Mouse (Mus musculus) embryonic facial prominence, embryonic 14.5 days (tissue): ENCODE data around the gene Espnl. TPM values are rescaled to one million over a fixed set of nuclear protein-coding genes. Genes with fewer than 3 reads are reported as not detected.

ENCODE experiments used
- ATAC-seq: fragments of 200-750 bp; cut with Nextera tagmentation; 2 replicates; pipeline ENCODE4 v1.8.0; 2017; ENCODE audit warnings: low read depth, moderate number of reproducible peaks, moderate TSS enrichment
- DNase-seq: peaks from one replicate; pipeline ENCODE4 v3.0.0-alpha.2; 2015; ENCODE audit warnings: low spot score
- H3K27ac ChIP-seq: fragments of 300-500 bp; sonication (generic); replicated peaks from 2 replicates; pipeline ENCODE4 v1.5.1; 2014; ENCODE audit warnings: low read depth, mild to moderate bottlenecking, low read length, moderate library complexity
- H3K27me3 ChIP-seq: fragments of 300-500 bp; sonication (generic); replicated peaks from 2 replicates; pipeline ENCODE4 v1.6.1; 2014; ENCODE audit warnings: low read length; ENCODE audit not compliant: control insufficient read depth, insufficient read depth
- H3K36me3 ChIP-seq: fragments of 300-500 bp; sonication (generic); 2 replicates; pipeline ENCODE4 v1.6.1; 2014; ENCODE audit warnings: low read length, mixed read lengths; ENCODE audit not compliant: control insufficient read depth, insufficient read depth
- H3K4me1 ChIP-seq: fragments of 300-500 bp; sonication (generic); 2 replicates; pipeline ENCODE4 v1.6.1; 2014; ENCODE audit warnings: antibody characterized with exemption, low read length; ENCODE audit not compliant: control insufficient read depth, insufficient read depth
- H3K4me2 ChIP-seq: fragments of 300-500 bp; sonication (generic); 2 replicates; pipeline ENCODE4 v1.6.1; 2014; ENCODE audit warnings: low read depth, mild to moderate bottlenecking, low read length, moderate library complexity, mixed read lengths
- H3K4me3 ChIP-seq: fragments of 300-500 bp; sonication (generic); 2 replicates; pipeline ENCODE4 v1.5.1; 2014; ENCODE audit warnings: low read depth, mild to moderate bottlenecking, low read length
- H3K9ac ChIP-seq: fragments of 300-500 bp; sonication (generic); 2 replicates; pipeline ENCODE4 v1.6.1; 2014; ENCODE audit warnings: low read depth, mild to moderate bottlenecking, low read length, moderate library complexity, mixed read lengths
- H3K9me3 ChIP-seq: fragments of 300-500 bp; sonication (generic); 2 replicates; pipeline ENCODE4 v1.6.1; 2016; ENCODE audit warnings: low read length; ENCODE audit not compliant: control insufficient read depth
- WGBS: fragments of 180-500 bp; shearing (Covaris S2); extraction: QIAGEN DNeasy Blood & Tissue Kit; methylation state at CpG from one replicate; pipeline ENCODE4 v1.1.7; 2014; 5-methylcytosine and 5-hydroxymethylcytosine counted together
- polyA plus RNA-seq: library from polyadenylated mRNA; unstranded; fragments of >200 nt; fragmentation: Nextera tagmentation; extraction: Ambion mirVana; gene quantifications from 2 replicates; pipeline ENCODE4 v1.2.1, GENCODE M21; 2014

Gene Espnl
- not detected in 2 replicates for polyA plus RNA-seq

DNA sequence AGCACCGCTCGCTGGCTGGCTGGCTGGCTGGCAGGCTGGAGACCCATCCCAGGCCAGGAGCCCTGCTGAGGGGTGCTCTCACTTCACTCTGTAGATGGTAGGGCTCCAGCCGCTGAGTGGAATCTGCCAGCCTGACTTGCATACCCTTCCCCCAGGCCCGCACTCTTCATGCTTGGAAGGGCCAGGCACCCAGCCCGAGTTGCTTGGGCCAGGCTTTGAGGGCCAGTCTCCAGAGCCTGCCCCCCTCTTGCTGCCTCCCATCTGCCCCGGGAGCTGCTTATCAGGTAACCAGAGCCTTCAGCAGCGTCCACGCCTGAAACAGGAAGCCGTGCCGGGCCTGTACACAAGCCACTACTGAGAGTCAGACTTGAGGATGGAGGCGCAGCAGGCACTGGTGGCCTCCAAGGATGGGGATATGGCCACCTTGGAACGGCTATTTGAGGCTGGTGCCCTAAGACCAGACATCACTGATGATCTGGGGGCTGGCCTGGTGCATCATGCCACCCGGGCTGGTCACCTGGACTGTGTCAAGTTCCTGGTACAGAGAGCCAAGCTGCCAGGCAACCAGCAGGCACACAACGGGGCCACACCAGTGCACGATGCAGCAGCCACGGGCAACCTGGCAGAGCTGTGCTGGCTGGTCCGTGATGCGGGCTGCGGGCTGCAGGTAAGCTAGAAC, at the start of gene Espnl:
Gene Espnl (plus strand): TSS at position 316 of the 679 bp plus-strand sequence.
- Histone ChIP-seq H3K9ac (no peak within 1 kb of the TSS), H3K27ac (no peak within 1 kb of the TSS), H3K4me3 (no peak within 1 kb of the TSS), H3K9me3 (no peaks in the 10 kb centered on the region), H3K27me3 (no peaks in the 10 kb centered on the region), H3K4me1 (no peaks in the 10 kb centered on the region), H3K4me2 (no peak within 1 kb of the TSS), H3K36me3 (no peaks in the 10 kb centered on the region)
- no peak for DNase-seq
- no peak for ATAC-seq
- WGBS, result 61% methylated on average over 19 of the region's 19 CpGs

DNA sequence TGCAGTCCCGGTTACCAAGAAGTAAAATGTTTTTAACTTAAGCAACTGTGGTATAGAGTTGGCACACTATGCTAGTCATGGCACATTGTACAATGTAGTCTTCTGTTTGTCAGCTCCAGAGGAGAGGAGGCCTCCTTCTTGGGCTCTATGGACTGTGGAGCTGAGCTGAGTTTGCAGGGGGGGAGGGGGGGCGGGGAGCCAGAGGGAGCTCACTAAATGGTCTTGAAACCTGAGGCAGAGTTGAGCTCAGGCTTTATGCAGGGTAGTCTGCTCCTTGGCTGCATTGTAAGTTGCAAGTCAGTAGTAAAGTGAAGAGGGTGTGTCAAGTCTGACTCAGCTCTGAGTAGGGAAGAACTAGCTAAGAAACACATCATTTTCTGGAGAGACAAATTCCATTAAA, 49.6 kb upstream of the Espnl start:
- peak; percentile 41; the same call in 1 of the 2 replicates for ATAC-seq
- no peak overlapping the region; the same call in 1 of the 2 replicates for H3K27ac ChIP-seq
- H3K36me3 ChIP-seq, result peaks cover 21% of the 10 kb centered on the region

GRCm38 (mm10) chr1:91276581-91276980, 45.3 kb upstream of the Espnl start:
- no peak overlapping the region for H3K4me2 ChIP-seq
- DNase-seq (no peak), ATAC-seq (no peak)
- no peak overlapping the region for H3K9ac ChIP-seq
- H3K4me1 ChIP-seq, result no peaks in the 10 kb centered on the region
- H3K27ac ChIP-seq, result no peak overlapping the region
- no peaks in the 10 kb centered on the region for H3K9me3 ChIP-seq
- no peak overlapping the region for H3K4me3 ChIP-seq
- no peaks in the 10 kb centered on the region for H3K27me3 ChIP-seq
- H3K36me3 ChIP-seq, result peaks cover 57% of the 10 kb centered on the region
- WGBS, result 94% methylated on average over 4 of the region's 4 CpGs

More for the DNA sequence above, 49.6 kb upstream of the Espnl start:
- Histone ChIP-seq H3K9me3 (no peaks in the 10 kb centered on the region), H3K4me3 (no peak overlapping the region), H3K4me1 (no peaks in the 10 kb centered on the region), H3K27me3 (no peaks in the 10 kb centered on the region), H3K4me2 (no peak overlapping the region), H3K9ac (no peak overlapping the region)
- no peak for DNase-seq
- 95% methylated on average over 2 of the region's 2 CpGs for WGBS

DNA sequence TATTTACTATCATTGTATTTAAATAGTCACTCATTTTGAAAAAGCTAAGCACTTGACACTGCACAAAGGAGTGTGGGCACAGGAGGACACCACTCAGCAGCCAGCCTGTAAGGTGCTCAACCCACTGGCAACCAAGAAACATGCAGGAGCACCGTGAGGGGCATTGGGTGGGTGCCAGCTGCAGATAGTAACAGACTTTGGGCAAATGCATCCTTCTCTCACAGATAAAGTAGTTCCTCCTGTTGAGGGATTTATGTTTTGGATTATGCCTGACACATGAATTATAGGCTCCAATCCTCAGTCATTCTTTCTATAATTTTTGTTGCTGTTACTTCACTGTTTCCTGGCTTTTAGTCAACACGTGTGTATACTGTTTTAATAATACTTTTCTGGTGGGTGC, 44.4 kb upstream of the Espnl start:
- WGBS, result 85% methylated on average over 2 of the region's 2 CpGs

GRCm38 (mm10) chr1:91278410-91279119, 43.3 kb upstream of the Espnl start:
- H3K9ac ChIP-seq, result no peak overlapping the region
- no peaks in the 10 kb centered on the region for H3K9me3 ChIP-seq
- H3K27me3 ChIP-seq, result no peaks in the 10 kb centered on the region
- no peak overlapping the region for H3K4me2 ChIP-seq
- H3K36me3 ChIP-seq, result peaks cover 74% of the 10 kb centered on the region
- H3K4me3 ChIP-seq, result no peak overlapping the region
- no peak overlapping the region for H3K27ac ChIP-seq
- no peaks in the 10 kb centered on the region for H3K4me1 ChIP-seq
- 90% methylated on average over 3 of the region's 3 CpGs for WGBS
- no peak for DNase-seq
- ATAC-seq, result no peak

More for the DNA sequence above, 44.4 kb upstream of the Espnl start:
- no peak overlapping the region for H3K27ac ChIP-seq
- H3K27me3 ChIP-seq, result no peaks in the 10 kb centered on the region
- no peaks in the 10 kb centered on the region for H3K9me3 ChIP-seq
- H3K4me3 ChIP-seq, result no peak overlapping the region
- H3K4me1 ChIP-seq, result no peaks in the 10 kb centered on the region
- no peak for DNase-seq
- H3K36me3 ChIP-seq, result peaks cover 63% of the 10 kb centered on the region
- ATAC-seq, result no peak
- H3K4me2 ChIP-seq, result no peak overlapping the region
- H3K9ac ChIP-seq, result no peak overlapping the region

DNA sequence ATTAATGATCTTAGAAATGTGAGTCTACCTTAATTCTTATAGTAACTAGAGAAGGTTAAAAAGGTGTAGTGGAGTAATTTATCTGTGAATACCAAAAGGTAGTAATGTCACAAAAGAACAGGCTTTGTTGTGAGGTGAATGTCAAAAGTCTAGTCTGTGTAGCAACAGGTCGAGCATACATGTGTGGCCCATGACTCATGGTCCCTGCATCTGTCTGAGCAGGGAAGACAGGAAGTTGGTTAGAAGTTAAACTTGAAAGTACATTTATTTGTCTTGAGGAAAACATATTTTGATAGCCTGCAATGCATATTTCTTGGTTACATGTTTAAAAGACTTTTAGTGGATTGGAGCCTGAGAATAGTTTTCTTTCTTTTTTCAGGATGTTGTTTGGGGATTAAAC, 42.7 kb upstream of the Espnl start:
- DNase-seq, result no peak
- H3K27ac ChIP-seq, result no peak overlapping the region
- no peaks in the 10 kb centered on the region for H3K4me1 ChIP-seq
- peaks cover 78% of the 10 kb centered on the region for H3K36me3 ChIP-seq
- H3K4me2 ChIP-seq, result no peak overlapping the region
- no peaks in the 10 kb centered on the region for H3K27me3 ChIP-seq
- no peak for ATAC-seq
- no peaks in the 10 kb centered on the region for H3K9me3 ChIP-seq
- no peak overlapping the region for H3K4me3 ChIP-seq
- no peak overlapping the region for H3K9ac ChIP-seq
- WGBS, result 94% methylated on average over 1 of the region's 1 CpGs

DNA sequence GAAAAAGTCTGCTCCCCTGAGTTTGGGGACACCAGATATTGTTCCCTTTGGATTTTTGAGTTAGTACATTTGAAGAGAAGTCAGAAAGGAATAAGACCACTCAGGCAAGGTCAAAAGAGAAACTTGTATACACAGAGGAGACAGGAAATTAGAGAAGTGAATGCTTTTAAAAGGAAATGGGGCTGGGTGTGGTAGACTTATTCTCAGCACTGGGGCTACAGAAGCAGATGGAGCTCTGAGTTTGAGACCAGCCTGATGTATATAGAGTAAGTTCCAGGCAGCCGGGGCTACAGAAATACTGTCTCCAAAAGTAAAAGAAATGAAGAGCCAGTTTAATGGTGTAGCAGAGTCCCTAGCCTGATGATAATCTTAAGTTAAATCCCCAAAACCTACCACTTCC, 39.3 kb upstream of the Espnl start:
- DNase-seq, result no peak
- no peaks in the 10 kb centered on the region for H3K9me3 ChIP-seq
- H3K27ac ChIP-seq, result no peak overlapping the region
- no peaks in the 10 kb centered on the region for H3K4me1 ChIP-seq
- H3K4me2 ChIP-seq, result no peak overlapping the region
- no peak for ATAC-seq
- 96% methylated on average over 1 of the region's 1 CpGs for WGBS
- H3K36me3 ChIP-seq, result peaks cover 84% of the 10 kb centered on the region
- H3K4me3 ChIP-seq, result no peak overlapping the region
- no peaks in the 10 kb centered on the region for H3K27me3 ChIP-seq
- no peak overlapping the region for H3K9ac ChIP-seq

- Histone ChIP-seq H3K36me3 (peaks cover 48% of the 10 kb centered on the region), H3K27ac (no peak overlapping the region), H3K4me3 (no peak overlapping the region), H3K27me3 (no peaks in the 10 kb centered on the region), H3K9ac (no peak overlapping the region), H3K4me1 (no peaks in the 10 kb centered on the region), H3K4me2 (no peak overlapping the region), H3K9me3 (no peaks in the 10 kb centered on the region)
- WGBS, result 90% methylated on average over 1 of the region's 1 CpGs
- DNase-seq, result no peak
- no peak for ATAC-seq
These were observed 32.5 kb upstream of the Espnl start for GRCm38 (mm10) chr1:91289375-91289774.
